Mouse (Mus musculus) liver, embryonic 14.5 days (tissue): Measurements from ENCODE around the gene Surf4. TPM values are rescaled to one million over a fixed set of nuclear protein-coding genes. Genes with fewer than 3 reads are reported as not detected.
A peak's percentile ranks its signal among the peaks of the same experiment; 100 is the strongest.

Experiments used
- ATAC-seq: fragments of 200-750 bp; cut with Nextera tagmentation; 2 replicates; pipeline ENCODE4 v1.8.0; 2017; ENCODE audit warnings: moderate number of reproducible peaks, mild to moderate bottlenecking, moderate library complexity; ENCODE audit not compliant: insufficient read depth
- DNase-seq, 3 experiments: peaks; one replicate each; pipeline ENCODE4 v3.0.0-alpha.2; 2012 to 2013; ENCODE audit warnings: low read depth in 3 of 3, low spot score in 3 of 3
- H3K27ac ChIP-seq: fragments of 300-500 bp; sonication (generic); 2 replicates; pipeline ENCODE4 v1.5.1; 2014; ENCODE audit warnings: moderate library complexity, mild to moderate bottlenecking, control low read depth, inconsistent platforms
- H3K27me3 ChIP-seq: fragments of 300-500 bp; sonication (generic); 2 replicates; pipeline ENCODE4 v1.6.1; 2014; ENCODE audit warnings: mild to moderate bottlenecking, low read length, moderate library complexity; ENCODE audit not compliant: control insufficient read depth, insufficient read depth
- H3K36me3 ChIP-seq: fragments of 300-500 bp; sonication (generic); replicated peaks from 2 replicates; pipeline ENCODE4 v1.6.1; 2014; ENCODE audit warnings: low read depth; ENCODE audit not compliant: control insufficient read depth, insufficient read depth
- H3K4me1 ChIP-seq, 2 experiments: fragments of 200-500 bp in 1 of 2; fragments of 300-500 bp in 1 of 2; sonication (generic) in 1 of 2; replicated peaks; 2 replicates each; pipeline ENCODE4 v1.6.1; 2012 to 2014; ENCODE audit warnings: antibody characterized with exemption in 1 of 2, inconsistent platforms in 1 of 2, low read length in 1 of 2; ENCODE audit not compliant: control insufficient read depth in 2 of 2, insufficient read depth in 2 of 2
- H3K4me2 ChIP-seq: fragments of 300-500 bp; sonication (generic); 2 replicates; pipeline ENCODE4 v1.6.1; 2014; ENCODE audit warnings: low read depth, mild to moderate bottlenecking, control low read depth, moderate library complexity
- H3K4me3 ChIP-seq, 2 experiments: fragments of 200-500 bp in 1 of 2; fragments of 300-500 bp in 1 of 2; sonication (generic) in 1 of 2; 2 replicates each; pipeline ENCODE4 v1.5.1; 2012 to 2014; ENCODE audit warnings: low read depth in 2 of 2, low read length in 2 of 2, mild to moderate bottlenecking in 2 of 2, control low read depth in 1 of 2, inconsistent platforms in 1 of 2, moderate library complexity in 1 of 2; ENCODE audit not compliant: insufficient read depth in 1 of 2
- H3K9ac ChIP-seq: fragments of 300-500 bp; sonication (generic); replicated peaks from 2 replicates; pipeline ENCODE4 v1.6.1; 2014; ENCODE audit warnings: mild to moderate bottlenecking, control low read depth, moderate library complexity
- H3K9me3 ChIP-seq: fragments of 300-500 bp; sonication (generic); 2 replicates; pipeline ENCODE4 v1.6.1; 2016; ENCODE audit warnings: low read length, mixed read lengths; ENCODE audit not compliant: control insufficient read depth
- CTCF ChIP-seq: IDR thresholded peaks from 2 replicates; pipeline ENCODE4 v1.5.1; 2016; ENCODE audit warnings: antibody characterized with exemption, low read depth, control low read depth
- EP300 ChIP-seq: IDR thresholded peaks from 2 replicates; pipeline ENCODE4 v1.6.1; 2016; ENCODE audit warnings: antibody characterized with exemption, low read depth
- WGBS: fragments of 180-500 bp; shearing (Covaris S2); extraction: QIAGEN DNeasy Blood & Tissue Kit; methylation state at CpG from one replicate; pipeline ENCODE4 v1.1.7; 2014; ENCODE audit not compliant: insufficient replicate concordance; 5-methylcytosine and 5-hydroxymethylcytosine counted together
- polyA plus RNA-seq, 2 experiments: library from polyadenylated mRNA; depleted of rRNA in 1 of 2; stranded (reverse) in 1 of 2; unstranded in 1 of 2; fragments of >200 nt; fragmentation: Nextera tagmentation in 1 of 2; extraction: Ambion mirVana in 1 of 2; gene quantifications; 2 replicates each; pipeline versions ENCODE4 v1.2.1 to v1.2.3; 2012 to 2014

Surf4 gene
- polyA plus RNA-seq, 2 experiments, result 53.4 to 83.1 TPM

DNA sequence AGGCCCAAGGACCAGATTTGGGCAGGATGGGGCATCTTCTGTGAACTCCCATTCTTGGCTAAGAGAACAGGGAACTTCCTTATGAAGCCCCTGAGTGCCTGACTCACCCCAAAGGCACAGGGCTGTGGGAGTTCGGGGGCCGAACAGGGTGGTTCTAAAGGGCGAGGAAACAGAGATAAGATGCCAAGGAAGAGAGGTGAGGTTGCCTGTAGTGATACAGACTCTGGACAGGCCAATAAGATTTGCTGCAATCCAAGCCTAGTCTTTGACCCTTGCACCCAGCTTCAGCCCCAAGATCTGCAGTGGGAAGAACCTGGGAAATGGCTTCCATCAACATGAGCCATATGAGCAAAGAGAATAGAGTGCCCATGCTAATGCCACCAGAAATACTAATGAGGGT lies 9.5 kb upstream of the Surf4 start:
- Histone ChIP-seq H3K36me3 (no peaks in the 10 kb centered on the region), H3K27me3 (no peaks in the 10 kb centered on the region), H3K4me2 (no peak overlapping the region), H3K9ac (no peak overlapping the region), H3K4me3 (no peak overlapping the region), H3K27ac (no peak overlapping the region), H3K4me1 (no peaks in the 10 kb centered on the region), H3K9me3 (no peaks in the 10 kb centered on the region)
- no peak for TF ChIP-seq EP300
- TF ChIP-seq CTCF, result no peak
- no peak for ATAC-seq
- DNase-seq, result no peak
- WGBS, result 34% methylated on average over 3 of the region's 3 CpGs

DNA sequence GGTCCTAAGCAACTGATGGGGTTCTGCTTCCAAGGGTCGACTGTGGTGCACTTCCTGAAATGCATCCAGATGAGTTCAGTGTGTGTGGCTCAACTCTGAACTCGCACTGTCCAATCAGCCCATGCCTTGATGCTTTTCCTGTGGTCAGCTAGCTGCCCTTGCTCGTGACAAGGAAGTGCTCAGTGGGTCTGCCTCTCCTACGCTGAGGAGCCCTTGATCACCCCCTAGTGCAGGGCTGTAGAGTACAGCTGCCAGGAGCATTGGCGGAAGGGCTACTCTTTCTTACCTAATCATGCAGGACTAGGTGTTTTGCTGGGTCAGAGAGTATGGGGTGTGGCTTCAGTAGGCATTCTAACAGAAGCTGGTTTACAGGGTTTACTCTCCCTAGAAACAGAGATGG lies 7.8 kb upstream of the Surf4 start:
- Histone ChIP-seq H3K4me1 (no peaks in the 10 kb centered on the region), H3K4me2 (no peak overlapping the region), H3K9ac (no peak overlapping the region), H3K9me3 (no peaks in the 10 kb centered on the region), H3K27me3 (no peaks in the 10 kb centered on the region), H3K4me3 (no peak overlapping the region), H3K36me3 (no peaks in the 10 kb centered on the region), H3K27ac (no peak overlapping the region)
- no peak for DNase-seq
- ATAC-seq, result no peak
- WGBS, result 18% methylated on average over 5 of the region's 5 CpGs
- TF ChIP-seq CTCF (peak; percentile 46), EP300 (no peak)

DNA sequence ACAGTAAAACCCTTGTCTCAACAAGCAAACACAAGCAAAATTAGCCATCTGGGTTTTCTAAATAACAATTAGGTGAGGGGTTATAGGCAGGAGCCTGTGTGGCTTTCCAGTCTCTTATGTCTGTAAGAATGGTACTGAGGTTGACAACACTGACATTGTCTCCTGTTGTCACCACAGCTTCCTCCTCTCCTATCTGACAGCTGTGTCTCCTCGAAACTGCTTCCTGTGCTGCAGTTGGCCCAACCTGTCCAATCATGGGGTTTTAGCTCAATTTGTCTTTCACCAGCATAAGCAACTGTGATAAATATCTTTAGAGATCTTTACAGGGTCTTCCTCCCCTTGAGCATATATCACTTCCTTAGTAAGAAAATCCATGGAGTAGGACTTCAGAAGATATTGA lies 2.7 kb upstream of the Surf4 start:
- Histone ChIP-seq H3K4me3 (no peak overlapping the region), H3K27ac (no peak overlapping the region), H3K27me3 (no peaks in the 10 kb centered on the region), H3K9me3 (no peaks in the 10 kb centered on the region), H3K4me1 (peaks cover 5 to 13% of the 10 kb centered on the region in 2 experiments), H3K9ac (no peak overlapping the region), H3K4me2 (no peak overlapping the region), H3K36me3 (no peaks in the 10 kb centered on the region; the same call in 1 of the 2 replicates)
- no peak for ATAC-seq
- no peak for DNase-seq
- TF ChIP-seq EP300, result no peak
- no peak for TF ChIP-seq CTCF
- WGBS, result 12% methylated on average over 1 of the region's 1 CpGs

DNA sequence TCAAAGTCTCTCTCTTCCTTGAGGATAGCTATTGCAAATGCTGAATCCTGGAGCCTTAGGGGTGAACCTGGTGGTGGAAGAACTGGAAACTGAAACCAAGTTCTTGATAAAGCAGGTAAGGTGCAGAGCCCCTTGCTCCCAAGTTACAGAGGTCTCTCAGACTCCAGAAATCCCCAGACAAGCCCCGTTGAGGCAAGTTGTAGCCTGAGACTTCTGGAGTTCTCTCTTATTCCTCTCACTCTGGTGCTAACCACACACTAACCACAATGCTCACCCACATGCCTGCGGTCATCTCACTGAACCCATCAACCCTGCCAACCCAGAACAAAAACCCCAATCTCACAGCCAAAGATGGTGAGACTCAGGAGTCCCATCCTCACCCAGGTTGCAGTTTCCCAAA lies 1.6 kb upstream of the Surf4 start:
- H3K4me3 ChIP-seq, result no peak overlapping the region
- TF ChIP-seq EP300 (no peak), CTCF (no peak)
- H3K9me3 ChIP-seq, result no peaks in the 10 kb centered on the region
- WGBS, result 14% methylated on average over 2 of the region's 2 CpGs
- no peak overlapping the region for H3K9ac ChIP-seq
- H3K36me3 ChIP-seq, result peaks cover 5% of the 10 kb centered on the region
- ATAC-seq (no peak), DNase-seq (no peak)
- H3K4me1 ChIP-seq, result peaks cover 9 to 21% of the 10 kb centered on the region in 2 experiments
- H3K27me3 ChIP-seq, result no peaks in the 10 kb centered on the region
- no peak overlapping the region for H3K27ac ChIP-seq
- no peak overlapping the region for H3K4me2 ChIP-seq

DNA sequence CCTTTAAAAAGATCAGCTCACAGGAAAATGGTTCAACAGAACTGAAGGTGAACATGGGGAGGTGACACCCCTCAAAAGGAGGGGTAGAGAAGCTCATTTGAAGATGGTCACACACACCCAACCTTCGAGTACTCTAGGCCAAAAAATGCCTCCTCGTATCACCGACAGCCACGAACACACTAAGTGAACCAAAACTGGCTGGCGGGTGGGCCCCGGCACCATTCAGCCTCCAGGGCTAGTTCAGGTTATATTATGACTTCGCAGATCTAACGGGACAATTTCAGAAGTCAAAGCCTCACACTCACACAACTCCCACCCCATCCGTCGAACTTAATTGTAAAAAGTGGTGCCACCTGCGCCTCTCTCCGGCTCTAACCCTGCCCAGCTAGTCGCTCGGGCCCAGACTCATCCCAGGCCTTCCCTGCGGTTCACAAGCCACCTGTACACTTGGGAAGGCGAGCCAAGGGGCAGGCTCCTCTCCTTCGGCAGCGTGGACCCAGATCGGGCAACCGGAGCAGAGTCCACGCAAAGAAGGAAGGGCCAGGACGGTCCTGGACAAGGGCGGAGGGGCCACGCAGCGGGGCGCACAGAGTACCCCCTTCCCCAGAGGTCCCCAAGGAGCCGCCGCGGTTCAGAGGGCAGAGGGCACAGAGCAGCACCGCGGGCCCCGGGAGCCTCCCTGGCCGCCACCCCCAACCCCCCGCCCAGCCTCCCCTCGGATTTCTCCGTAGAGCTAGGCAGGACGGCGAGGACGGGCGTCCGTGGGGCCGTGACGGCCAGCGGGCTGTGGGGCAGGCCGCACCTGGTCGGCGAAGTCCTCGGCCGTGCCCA lies 1.0 kb downstream of the Surf4 start:
- peak overlapping the region; percentile 89 for H3K9ac ChIP-seq
- peak overlapping the region; percentile 73 to 76 for H3K4me3 ChIP-seq
- peaks cover 9 to 21% of the 10 kb centered on the region in 2 experiments for H3K4me1 ChIP-seq
- H3K9me3 ChIP-seq, result no peaks in the 10 kb centered on the region
- no peaks in the 10 kb centered on the region for H3K27me3 ChIP-seq
- 1% methylated on average over 48 of the region's 49 CpGs for WGBS
- H3K27ac ChIP-seq, result peak overlapping the region; percentile 9; the same call in 1 of the 2 replicates
- peak overlapping the region; percentile 68 for H3K4me2 ChIP-seq
- peak; percentile 23 for ATAC-seq
- DNase-seq, result no peak
- TF ChIP-seq CTCF, result no peak
- no peak for TF ChIP-seq EP300
- peaks cover 14% of the 10 kb centered on the region for H3K36me3 ChIP-seq
